Mouse (Mus musculus) hematopoietic stem cell, adult 5-6 weeks (primary cell): ENCODE measurements around the gene Ubqlnl. TPM values are rescaled to one million over a fixed set of nuclear protein-coding genes. Genes with fewer than 3 reads are reported as not detected.

ENCODE experiments used
- ATAC-seq, 2 experiments: fragments of 125-278 bp in 1 of 2; replicated peaks in 1 of 2; 2 replicates each; pipeline ENCODE4 v1.8.0; 2016 to 2017; ENCODE audit warnings: inconsistent platforms in 2 of 2, mild to moderate bottlenecking in 2 of 2, moderate number of reproducible peaks in 2 of 2, low read depth in 1 of 2, moderate TSS enrichment in 1 of 2; ENCODE audit not compliant: low FRiP score in 2 of 2, poor library complexity in 2 of 2, severe bottlenecking in 2 of 2, insufficient read depth in 1 of 2, low TSS enrichment in 1 of 2
- total RNA-seq: library from RNA; stranded (forward); fragments of 172-1452, 232-1000 nt; gene quantifications from 2 replicates; pipeline ENCODE4 v1.2.3, GENCODE M21; 2017

The Ubqlnl gene
- total RNA-seq, result 0.05 TPM in 1 of 2 replicates, not detected in the other

DNA sequence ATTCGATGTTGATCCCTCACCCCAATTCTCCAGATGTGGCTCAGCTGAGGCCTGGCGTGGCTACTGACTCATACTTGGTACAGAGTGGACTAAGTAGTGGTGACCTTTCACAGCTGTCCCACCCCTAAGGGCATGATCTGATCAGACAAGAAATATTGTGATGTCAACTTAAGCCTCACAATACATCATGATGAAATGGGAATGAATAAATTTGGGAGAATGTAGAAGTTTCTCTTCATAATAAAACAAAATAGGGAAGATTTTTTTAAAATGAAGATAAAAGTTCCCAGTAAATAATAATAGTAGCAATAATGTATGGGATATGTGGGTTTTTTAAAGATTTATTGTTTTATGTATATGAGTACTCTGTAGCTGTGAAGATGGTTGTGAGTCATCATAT, at the start of gene Ubqlnl:
Gene Ubqlnl (minus strand): TSS at position 101 of the 400 bp plus-strand sequence.
- ATAC-seq, result no peak

DNA sequence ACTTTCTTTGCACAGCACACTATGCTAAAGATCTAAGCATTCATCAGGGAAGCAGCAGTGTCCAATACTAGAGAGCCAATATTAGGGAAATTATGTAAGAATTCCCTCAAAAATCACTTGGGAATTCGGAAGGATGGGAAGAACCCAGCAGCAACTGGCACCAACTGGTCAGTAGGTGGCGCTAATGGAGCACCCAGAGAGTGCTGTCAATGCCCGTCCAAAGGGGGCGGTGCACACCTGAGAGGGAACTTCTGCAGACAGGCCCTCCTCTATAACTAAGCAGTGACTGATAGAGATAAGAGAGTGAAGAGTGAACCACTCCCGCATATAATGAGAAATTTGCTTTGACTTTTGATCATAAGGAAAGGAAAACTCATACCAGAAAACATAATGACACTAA, 49.5 kb upstream of the Ubqlnl start:
- peak; percentile 96 for ATAC-seq

DNA sequence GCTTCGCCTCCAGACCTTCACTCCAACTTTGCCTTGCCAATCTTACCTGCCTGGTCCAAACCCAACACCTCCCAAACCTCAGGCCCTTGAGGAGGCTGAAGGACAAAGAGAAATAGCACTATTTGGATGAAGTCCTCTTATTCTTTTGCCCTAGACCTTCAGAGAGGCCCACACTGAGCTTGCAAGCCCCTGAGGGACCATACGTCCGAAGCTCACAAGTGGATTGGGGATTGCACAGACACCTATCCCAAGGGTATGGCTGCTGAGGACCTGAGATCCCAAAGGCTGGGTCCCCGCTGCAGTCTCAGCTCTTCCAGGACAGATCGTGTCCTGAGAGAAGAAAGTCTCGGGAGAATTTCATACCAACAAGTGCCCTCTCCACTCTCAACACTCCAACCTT, 45.5 kb upstream of the Ubqlnl start, which contains the start of gene Olfr649:
Gene Olfr649 (minus strand): TSS at position 101 of the 400 bp plus-strand sequence.
- ATAC-seq, result no peak

DNA sequence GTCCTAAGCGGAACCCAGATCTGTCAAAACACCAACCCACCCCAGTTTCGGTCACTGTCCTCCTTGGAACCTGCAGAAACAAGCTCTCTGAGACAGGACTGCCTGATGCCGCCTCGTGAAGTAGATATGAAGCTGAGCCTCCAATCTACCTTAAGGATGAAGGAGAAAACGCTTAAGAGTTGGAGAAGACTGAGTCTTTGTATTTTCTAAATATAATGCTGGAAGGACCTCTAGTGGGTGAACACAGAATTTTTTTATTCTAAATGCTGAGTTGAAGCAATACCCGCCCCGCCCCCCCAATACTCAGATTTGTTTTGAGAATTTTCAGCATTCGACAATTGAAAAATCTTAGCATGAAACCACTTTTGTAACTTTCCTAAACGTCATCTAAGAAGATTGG, 40.9 kb upstream of the Ubqlnl start:
- ATAC-seq, result peak; percentile 69 to 80; a peak in 3 of 4 replicates

DNA sequence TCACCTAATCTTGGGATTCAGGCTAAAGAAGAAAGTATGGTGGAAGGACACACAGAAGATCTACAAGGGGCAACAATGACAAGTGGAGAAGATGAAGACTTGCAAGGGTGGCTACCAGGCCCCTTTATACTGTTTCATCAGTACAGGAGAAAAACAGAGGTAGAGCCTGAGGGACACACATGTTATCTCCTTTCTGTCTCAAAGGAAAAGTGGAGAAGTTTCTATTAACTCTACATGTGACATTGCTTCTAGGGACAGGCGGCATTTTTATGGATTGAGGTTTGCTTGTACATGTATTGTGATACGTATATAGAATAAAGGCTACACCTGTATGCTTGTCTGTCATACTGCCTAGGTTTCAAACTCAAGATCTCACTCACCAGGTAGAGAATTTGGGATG, 32.9 kb upstream of the Ubqlnl start, which contains the start of gene Olfr648:
Gene Olfr648 (minus strand): TSS at position 101 of the 400 bp plus-strand sequence.
- ATAC-seq, result no peak

DNA sequence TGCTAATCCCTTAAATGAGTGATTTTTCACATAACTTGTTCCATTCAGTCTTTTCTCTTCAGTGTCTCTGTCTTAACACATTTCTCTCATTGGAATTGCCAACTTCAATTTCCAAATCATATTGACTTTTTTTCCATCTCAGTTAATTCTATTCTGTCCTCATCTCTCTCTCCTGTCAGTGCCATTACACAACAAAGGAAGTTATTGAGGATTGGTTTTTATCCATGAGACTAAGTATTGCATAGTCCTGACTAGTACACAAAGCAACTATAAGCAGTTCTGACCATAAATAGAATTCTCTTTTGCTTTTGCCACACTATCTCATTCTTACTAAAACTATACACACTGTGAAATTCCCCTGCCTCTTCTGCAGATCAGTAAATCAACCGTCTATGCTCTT, 28.7 kb upstream of the Ubqlnl start:
- no peak for ATAC-seq

DNA sequence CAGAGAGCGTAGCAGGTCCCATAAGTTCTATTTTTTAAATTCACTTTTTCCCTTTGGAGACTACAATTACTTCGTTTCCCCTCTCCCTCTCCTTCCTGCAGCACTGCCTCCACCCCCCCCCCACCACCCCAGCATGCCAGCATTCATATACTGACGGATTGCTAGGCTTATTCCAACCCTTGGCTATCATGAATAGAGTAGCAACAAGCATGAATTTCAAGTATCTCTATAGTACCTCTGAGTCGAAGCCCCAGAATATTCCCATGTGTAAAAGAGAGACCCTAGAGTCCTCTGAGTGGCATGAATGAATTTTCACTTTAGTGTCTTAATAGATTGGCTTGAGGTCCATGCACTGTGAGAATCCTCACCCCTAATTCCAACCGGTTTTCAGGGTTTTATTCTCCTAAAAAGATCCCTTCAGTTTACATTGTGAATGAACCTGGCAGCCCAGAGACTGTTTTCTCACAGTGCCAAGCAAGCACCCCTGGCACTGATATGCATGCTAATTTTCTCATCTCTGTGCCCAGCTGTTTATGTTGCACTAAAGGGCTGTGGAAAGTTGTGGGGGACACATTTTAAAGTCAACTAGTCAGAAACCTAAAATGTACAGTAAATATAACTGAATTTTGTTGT, 28.2 kb upstream of the Ubqlnl start:
- ATAC-seq, result no peak

DNA sequence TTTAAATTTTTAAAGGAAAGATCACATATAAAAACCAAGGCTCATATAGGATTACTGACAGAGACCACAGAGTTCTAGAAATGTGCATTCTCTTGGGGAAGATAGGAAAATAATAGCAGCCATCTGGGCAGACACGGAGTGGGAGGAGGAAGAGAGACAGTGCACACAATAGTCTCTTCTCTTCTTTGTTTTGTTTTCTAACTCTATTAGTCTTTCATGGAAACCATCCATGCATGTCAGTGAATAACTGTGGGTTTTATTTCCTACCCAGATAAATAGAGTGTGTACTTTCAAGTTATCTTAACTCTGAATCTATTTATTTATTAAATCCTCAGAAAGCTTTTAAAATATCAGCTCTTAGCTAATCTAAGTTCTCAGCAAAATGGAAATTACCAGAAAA, 24.7 kb upstream of the Ubqlnl start:
- ATAC-seq, result no peak

DNA sequence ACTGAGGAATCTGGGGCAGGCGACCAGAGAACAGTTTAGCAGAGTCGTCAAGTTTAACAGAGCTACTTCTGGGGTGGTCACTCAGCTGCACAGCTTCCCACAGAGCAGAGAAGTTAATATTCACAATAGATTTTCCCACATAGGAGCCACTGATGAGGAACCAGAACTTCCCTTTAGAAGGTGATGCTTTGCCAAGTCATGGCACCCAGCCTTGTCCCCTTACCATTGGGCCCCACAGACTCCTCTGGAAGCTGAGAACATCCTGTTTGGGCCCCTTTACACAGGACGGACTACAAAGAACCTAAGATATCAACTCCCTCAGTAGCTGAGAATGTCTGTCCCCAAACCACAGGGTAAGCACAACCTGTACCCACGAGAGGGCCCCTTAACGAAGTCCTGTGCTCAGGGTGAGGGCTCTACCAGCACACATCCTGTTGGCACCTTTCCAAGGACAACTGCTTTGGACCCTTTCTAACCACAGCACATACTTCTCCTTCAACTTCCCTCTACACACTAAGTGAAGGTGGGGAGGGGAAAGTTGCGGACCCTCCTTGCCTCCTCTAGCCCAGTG, 19.4 kb upstream of the Ubqlnl start:
- peak; percentile 91 to 93 for ATAC-seq

DNA sequence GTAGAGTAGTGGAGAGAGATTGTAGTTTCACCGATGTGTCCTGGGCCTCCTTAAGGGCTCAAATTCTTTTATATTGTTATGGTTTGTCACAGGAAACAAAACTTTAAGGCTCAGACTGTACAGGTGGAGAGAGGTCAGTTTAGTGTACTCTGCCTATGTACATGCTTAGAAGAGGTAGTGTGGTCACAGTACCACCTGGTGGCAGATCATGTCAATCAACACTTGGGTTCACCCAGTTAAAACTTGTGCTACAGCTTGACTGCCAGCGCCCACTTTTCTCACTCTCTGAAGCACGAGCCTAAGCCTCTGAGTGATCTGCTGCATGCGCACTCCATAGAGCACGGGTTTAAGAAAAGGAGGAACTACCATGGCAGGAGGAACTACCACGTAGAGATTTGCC, 16.7 kb upstream of the Ubqlnl start:
- peak; percentile 12 to 23 for ATAC-seq

DNA sequence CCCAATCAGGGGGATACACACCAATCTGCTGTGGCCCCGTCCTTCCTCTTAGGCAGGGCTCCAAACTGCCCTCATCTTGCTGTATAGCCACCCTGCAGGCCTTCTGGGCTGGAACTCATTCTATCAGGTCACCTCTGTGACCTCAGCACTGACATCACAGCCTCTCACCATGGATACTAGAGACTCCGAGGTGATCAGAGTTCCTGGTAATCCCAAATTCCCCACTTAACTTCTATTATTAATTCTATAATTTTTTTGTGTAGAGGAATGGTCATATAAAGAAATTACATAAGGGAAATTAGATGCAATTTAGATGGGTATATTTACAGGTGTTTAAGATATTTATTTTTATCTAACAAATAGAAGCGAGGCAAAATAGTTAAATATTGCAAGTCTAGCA, 7.2 kb downstream of the Ubqlnl start, which contains the start of gene Ubqln3:
Gene Ubqln3 (minus strand): TSS at position 101 of the 400 bp plus-strand sequence.
- ATAC-seq, result no peak

DNA sequence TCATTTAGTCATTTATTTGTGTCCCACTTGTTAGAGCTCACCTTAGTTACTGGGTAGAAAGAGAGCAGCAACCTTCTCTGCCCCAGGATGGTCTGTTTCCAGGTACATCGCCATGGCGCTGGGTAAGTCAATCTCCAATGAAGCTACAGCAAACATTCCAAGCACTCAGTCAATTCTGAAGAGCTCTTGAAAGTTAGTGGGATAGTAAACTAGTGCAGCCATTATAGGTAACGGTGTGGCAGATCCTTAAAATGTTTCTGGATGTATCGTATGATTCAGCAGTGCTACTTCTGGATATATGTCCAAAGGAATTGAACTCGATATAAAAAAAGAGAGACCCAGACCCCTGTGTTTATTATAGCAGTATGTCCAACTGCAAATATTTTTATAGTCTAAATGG, 13.1 kb downstream of the Ubqlnl start, which contains the start of gene Olfr643:
Gene Olfr643 (minus strand): TSS at position 101 of the 400 bp plus-strand sequence.
- no peak for ATAC-seq

DNA sequence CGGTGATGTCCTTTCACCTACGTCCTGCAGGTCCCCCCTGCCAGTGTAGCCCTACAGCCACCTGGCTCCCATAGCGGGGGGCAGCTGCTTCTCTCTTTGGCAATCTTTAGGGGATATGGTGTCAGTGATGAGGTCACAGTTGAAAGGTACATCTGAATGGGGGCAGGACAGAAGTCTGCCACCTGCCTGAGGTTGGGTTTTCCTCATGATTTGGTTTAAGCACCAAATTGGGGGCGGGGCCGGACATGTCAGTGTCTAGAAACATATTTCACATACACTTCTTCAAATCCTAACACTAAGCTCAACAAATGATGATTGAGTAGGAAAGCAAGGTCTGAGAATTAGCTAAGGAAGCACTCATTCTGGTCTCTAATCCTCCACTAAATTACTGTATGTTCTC, 20.6 kb downstream of the Ubqlnl start, which contains the start of gene Ubqln5:
Gene Ubqln5 (minus strand): TSS at position 101 of the 400 bp plus-strand sequence.
- ATAC-seq, result no peak

DNA sequence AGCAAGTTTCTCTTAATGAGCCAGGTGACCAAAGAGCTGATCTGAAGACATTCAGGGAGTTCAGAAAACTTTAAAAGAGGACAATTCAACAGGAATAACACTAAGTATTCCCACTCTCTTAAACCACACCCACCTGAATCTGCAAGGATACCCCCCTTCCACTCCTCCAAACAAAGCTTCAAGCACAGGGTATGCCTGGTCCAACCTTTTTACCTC, 45.7 kb downstream of the Ubqlnl start, which contains the start of gene Olfr646:
Gene Olfr646 (plus strand): TSS at position 117 of the 216 bp plus-strand sequence.
- ATAC-seq, result no peak

DNA sequence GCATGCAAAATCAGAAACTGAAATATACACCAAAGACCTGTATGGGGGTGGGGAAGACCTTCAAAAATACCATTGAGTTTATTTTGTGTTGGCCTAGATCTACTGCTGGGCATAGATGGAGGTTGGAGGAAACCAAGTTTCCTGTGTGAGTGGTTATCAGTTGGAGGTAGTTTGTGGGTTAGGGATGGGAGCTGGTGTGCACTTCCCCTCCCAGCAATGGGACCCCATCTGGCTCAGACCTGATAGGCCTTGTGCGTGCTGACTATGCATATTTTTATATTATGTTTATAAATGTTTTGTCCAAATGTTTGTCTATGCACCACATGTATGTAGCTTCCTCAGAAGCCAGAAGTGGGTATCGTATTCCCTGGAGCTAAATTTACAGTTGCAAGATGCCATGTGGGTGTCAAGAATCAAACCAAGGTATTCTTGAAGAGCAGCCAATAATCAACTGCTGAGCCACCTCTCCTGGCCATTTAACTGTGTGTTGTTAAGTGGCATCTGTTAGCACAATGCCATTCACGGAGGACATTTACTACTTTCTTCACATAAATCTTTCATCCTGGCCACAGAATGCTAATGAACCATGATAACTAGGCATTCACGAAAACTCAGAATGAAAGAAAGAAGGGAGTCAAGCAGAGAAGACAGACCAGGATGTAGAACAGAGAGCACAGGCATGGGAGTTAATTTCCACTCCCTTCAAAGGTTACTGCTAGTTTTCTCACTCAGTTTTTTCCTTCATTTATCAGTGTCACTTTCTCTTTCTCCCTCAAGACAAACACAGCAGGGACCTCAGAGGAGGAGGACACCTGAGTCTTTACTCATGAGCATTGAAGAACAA, 46.2 kb downstream of the Ubqlnl start:
- ATAC-seq, result peak; percentile 100
